Mouse (Mus musculus): ENCODE measurements around the gene Pih1d1. TPM values are rescaled to one million over a fixed set of nuclear protein-coding genes. Genes with fewer than 3 reads are reported as not detected.

Gene Pih1d1
- total RNA-seq, 2 experiments from 2014 or later = 2.7 to 59.6 TPM

Other genes starting within 250 kb of the Pih1d1 start
Only the 30 nearest of the 32 such genes appear.
- not detected in 2 replicates for gene Tsks, start 211.1 kb upstream of the Pih1d1 start, total RNA-seq (2015; ENCODE audit: low replicate concordance)
- gene Tsks, start 211.1 kb upstream of the Pih1d1 start, total RNA-seq (2017; ENCODE audit: low replicate concordance) = not detected in 2 replicates
- 0.19 and 1.5 TPM in 2 replicates for gene Cpt1c, start 179.5 kb upstream of the Pih1d1 start, total RNA-seq (2015; ENCODE audit: low replicate concordance)
- 0.28 and 0.51 TPM in 2 replicates for gene Cpt1c, start 179.5 kb upstream of the Pih1d1 start, total RNA-seq (2017; ENCODE audit: low replicate concordance)
- 21.7 and 73.4 TPM in 2 replicates for gene Prmt1, start 167.7 kb upstream of the Pih1d1 start, total RNA-seq (2015; ENCODE audit: low replicate concordance)
- gene Prmt1, start 167.7 kb upstream of the Pih1d1 start, total RNA-seq (2017; ENCODE audit: low replicate concordance) = 9.2 and 30.6 TPM in 2 replicates
- 15.5 and 24.2 TPM in 2 replicates for gene Irf3, start 156.7 kb upstream of the Pih1d1 start, total RNA-seq (2015; ENCODE audit: low replicate concordance)
- gene Irf3, start 156.7 kb upstream of the Pih1d1 start, total RNA-seq (2017; ENCODE audit: low replicate concordance) = 17.0 and 34.1 TPM in 2 replicates
- gene Bcl2l12, start 155.6 kb upstream of the Pih1d1 start, total RNA-seq (2015; ENCODE audit: low replicate concordance) = 2.9 and 9.6 TPM in 2 replicates
- 1.3 and 2.5 TPM in 2 replicates for gene Bcl2l12, start 155.6 kb upstream of the Pih1d1 start, total RNA-seq (2017; ENCODE audit: low replicate concordance)
- 7.9 and 10.7 TPM in 2 replicates for gene Scaf1, start 137.9 kb upstream of the Pih1d1 start, total RNA-seq (2015; ENCODE audit: low replicate concordance)
- gene Scaf1, start 137.9 kb upstream of the Pih1d1 start, total RNA-seq (2017; ENCODE audit: low replicate concordance) = 9.8 and 10.0 TPM in 2 replicates
- gene Rras, start 136.3 kb upstream of the Pih1d1 start, total RNA-seq (2015; ENCODE audit: low replicate concordance) = 7.5 and 10.8 TPM in 2 replicates
- 0.60 TPM in 1 of 2 replicates, not detected in the other for gene Rras, start 136.3 kb upstream of the Pih1d1 start, total RNA-seq (2017; ENCODE audit: low replicate concordance)
- 3.3 and 6.1 TPM in 2 replicates for gene Prr12, start 101.4 kb upstream of the Pih1d1 start, total RNA-seq (2015; ENCODE audit: low replicate concordance)
- gene Prr12, start 101.4 kb upstream of the Pih1d1 start, total RNA-seq (2017; ENCODE audit: low replicate concordance) = 0.60 and 0.70 TPM in 2 replicates
- 10.4 and 20.7 TPM in 2 replicates for gene Nosip, start 91.9 kb upstream of the Pih1d1 start, total RNA-seq (2015; ENCODE audit: low replicate concordance)
- gene Nosip, start 91.9 kb upstream of the Pih1d1 start, total RNA-seq (2017; ENCODE audit: low replicate concordance) = 15.5 and 22.2 TPM in 2 replicates
- gene Prrg2, start 91.6 kb upstream of the Pih1d1 start, total RNA-seq (2015; ENCODE audit: low replicate concordance) = 1.3 and 5.2 TPM in 2 replicates
- 0.34 and 7.0 TPM in 2 replicates for gene Prrg2, start 91.6 kb upstream of the Pih1d1 start, total RNA-seq (2017; ENCODE audit: low replicate concordance)
- 1.3 and 2.5 TPM in 2 replicates for gene Rcn3, start 62.1 kb upstream of the Pih1d1 start, total RNA-seq (2015; ENCODE audit: low replicate concordance)
- gene Rcn3, start 62.1 kb upstream of the Pih1d1 start, total RNA-seq (2017; ENCODE audit: low replicate concordance) = 6.7 and 7.5 TPM in 2 replicates
- gene Fcgrt, start 50.5 kb upstream of the Pih1d1 start, total RNA-seq (2015; ENCODE audit: low replicate concordance) = 2.5 and 7.3 TPM in 2 replicates
- 10.3 and 11.4 TPM in 2 replicates for gene Fcgrt, start 50.5 kb upstream of the Pih1d1 start, total RNA-seq (2017; ENCODE audit: low replicate concordance)
- 604 and 677 TPM in 2 replicates for gene Rps11, start 29.9 kb upstream of the Pih1d1 start, total RNA-seq (2015; ENCODE audit: low replicate concordance)
- gene Rps11, start 29.9 kb upstream of the Pih1d1 start, total RNA-seq (2017; ENCODE audit: low replicate concordance) = 233 and 238 TPM in 2 replicates
- 517 and 725 TPM in 2 replicates for gene Rpl13a, start 25.5 kb upstream of the Pih1d1 start, total RNA-seq (2015; ENCODE audit: low replicate concordance)
- gene Rpl13a, start 25.5 kb upstream of the Pih1d1 start, total RNA-seq (2017; ENCODE audit: low replicate concordance) = 475 and 688 TPM in 2 replicates
- not detected in 2 replicates for gene Gm45713, start 18.1 kb upstream of the Pih1d1 start, total RNA-seq (2015; ENCODE audit: low replicate concordance)
- gene Gm45713, start 18.1 kb upstream of the Pih1d1 start, total RNA-seq (2017; ENCODE audit: low replicate concordance) = not detected in 2 replicates
- gene Flt3l, start 17.9 kb upstream of the Pih1d1 start, total RNA-seq (2015; ENCODE audit: low replicate concordance) = 1.3 and 3.8 TPM in 2 replicates
- 2.6 and 3.6 TPM in 2 replicates for gene Flt3l, start 17.9 kb upstream of the Pih1d1 start, total RNA-seq (2017; ENCODE audit: low replicate concordance)
- 10.2 and 12.7 TPM in 2 replicates for gene Aldh16a1, start 281 bp downstream of the Pih1d1 start, total RNA-seq (2015; ENCODE audit: low replicate concordance)
- 6.3 and 10.3 TPM in 2 replicates for gene Aldh16a1, start 281 bp downstream of the Pih1d1 start, total RNA-seq (2017; ENCODE audit: low replicate concordance)
- gene Slc17a7, start 9.6 kb downstream of the Pih1d1 start, total RNA-seq (2015; ENCODE audit: low replicate concordance) = not detected in 2 replicates
- 0.28 TPM in 1 of 2 replicates, not detected in the other for gene Slc17a7, start 9.6 kb downstream of the Pih1d1 start, total RNA-seq (2017; ENCODE audit: low replicate concordance)
- gene Gfy, start 25.3 kb downstream of the Pih1d1 start, total RNA-seq (2015; ENCODE audit: low replicate concordance) = not detected in 2 replicates
- gene Gfy, start 25.3 kb downstream of the Pih1d1 start, total RNA-seq (2017; ENCODE audit: low replicate concordance) = not detected in 2 replicates
- gene Pth2, start 26.7 kb downstream of the Pih1d1 start, total RNA-seq (2015; ENCODE audit: low replicate concordance) = not detected in 2 replicates
- not detected in 2 replicates for gene Pth2, start 26.7 kb downstream of the Pih1d1 start, total RNA-seq (2017; ENCODE audit: low replicate concordance)
- not detected in 2 replicates for gene Ccdc155, start 50.6 kb downstream of the Pih1d1 start, total RNA-seq (2015; ENCODE audit: low replicate concordance)
- not detected in 2 replicates for gene Ccdc155, start 50.6 kb downstream of the Pih1d1 start, total RNA-seq (2017; ENCODE audit: low replicate concordance)
- 6.3 and 20.8 TPM in 2 replicates for gene Dkkl1, start 57.8 kb downstream of the Pih1d1 start, total RNA-seq (2015; ENCODE audit: low replicate concordance)
- gene Dkkl1, start 57.8 kb downstream of the Pih1d1 start, total RNA-seq (2017; ENCODE audit: low replicate concordance) = 0.56 TPM in 1 of 2 replicates, not detected in the other
- gene Tead2, start 61.5 kb downstream of the Pih1d1 start, total RNA-seq (2015; ENCODE audit: low replicate concordance) = not detected in 2 replicates
- 0.42 and 0.51 TPM in 2 replicates for gene Tead2, start 61.5 kb downstream of the Pih1d1 start, total RNA-seq (2017; ENCODE audit: low replicate concordance)
- 38.9 and 50.1 TPM in 2 replicates for gene Cd37, start 84.8 kb downstream of the Pih1d1 start, total RNA-seq (2015; ENCODE audit: low replicate concordance)
- 18.7 and 20.7 TPM in 2 replicates for gene Cd37, start 84.8 kb downstream of the Pih1d1 start, total RNA-seq (2017; ENCODE audit: low replicate concordance)
- not detected in 2 replicates for gene Slc6a16, start 86.8 kb downstream of the Pih1d1 start, total RNA-seq (2015; ENCODE audit: low replicate concordance)
- gene Slc6a16, start 86.8 kb downstream of the Pih1d1 start, total RNA-seq (2017; ENCODE audit: low replicate concordance) = not detected in 2 replicates
- not detected in 2 replicates for gene Slc6a21, start 123.2 kb downstream of the Pih1d1 start, total RNA-seq (2015; ENCODE audit: low replicate concordance)
- not detected in 2 replicates for gene Slc6a21, start 123.2 kb downstream of the Pih1d1 start, total RNA-seq (2017; ENCODE audit: low replicate concordance)
- gene Trpm4, start 179.5 kb downstream of the Pih1d1 start, total RNA-seq (2015; ENCODE audit: low replicate concordance) = 0.42 TPM in 1 of 2 replicates, not detected in the other
- not detected in 2 replicates for gene Trpm4, start 179.5 kb downstream of the Pih1d1 start, total RNA-seq (2017; ENCODE audit: low replicate concordance)
- gene Hrc, start 181.0 kb downstream of the Pih1d1 start, total RNA-seq (2015; ENCODE audit: low replicate concordance) = not detected in 2 replicates
- not detected in 2 replicates for gene Hrc, start 181.0 kb downstream of the Pih1d1 start, total RNA-seq (2017; ENCODE audit: low replicate concordance)
- gene Ppfia3, start 212.7 kb downstream of the Pih1d1 start, total RNA-seq (2015; ENCODE audit: low replicate concordance) = 1.9 TPM in 1 of 2 replicates, not detected in the other
- gene Ppfia3, start 212.7 kb downstream of the Pih1d1 start, total RNA-seq (2017; ENCODE audit: low replicate concordance) = 0.26 TPM in 1 of 2 replicates, not detected in the other
- gene Lin7b, start 216.3 kb downstream of the Pih1d1 start, total RNA-seq (2015; ENCODE audit: low replicate concordance) = 1.5 TPM in 1 of 2 replicates, not detected in the other
- 5.4 TPM in 1 of 2 replicates, not detected in the other for gene Lin7b, start 216.3 kb downstream of the Pih1d1 start, total RNA-seq (2017; ENCODE audit: low replicate concordance)

All from erythroblast, adult 5-6 weeks (primary cell).